Comparison of ENCODE assay signal across 10 mouse cellular contexts in genomic region chr17:30232698-30233097, GRCm38 (mm10).
DNase-seq lines count a peak whose midpoint lies in the region; ATAC-seq and TF ChIP-seq lines count a peak whose summit lies in the region.
"Had no signal": no experiment of that assay in that cellular context is flagged by ENCODE, and none has a peak within 500 bp of the region (broad histone marks: within the 10 kb centered on the region; RNA-seq: fewer than 3 reads in every experiment).

No protein-coding gene starts in this region.

- DNase-seq in forebrain, embryonic 10.5 days (ENCODE audit: extremely low spot score, low spot score): peak; percentile 35
- DNase-seq in forebrain, embryonic 11.5 days (ENCODE audit: low spot score): no peak
- no peak for DNase-seq in liver, embryonic 14.5 days (ENCODE audit: low read depth in 3 of 3, low spot score in 3 of 3)
- DNase-seq in liver, embryonic 11.5 days (ENCODE audit: low spot score): no peak
- peak; percentile 57 for DNase-seq in embryo, embryonic 10 days (ENCODE audit: low spot score)
- DNase-seq: cerebellum, postnatal 36 days had no signal

- no peaks in the 10 kb centered on the region for H3K9me3 ChIP-seq in forebrain, embryonic 10.5 days
- H3K9me3 ChIP-seq in forebrain, embryonic 11.5 days (ENCODE audit: control insufficient read depth, low read length): no peaks in the 10 kb centered on the region
- no peaks in the 10 kb centered on the region for H3K9me3 ChIP-seq in liver, embryonic 14.5 days (ENCODE audit: control insufficient read depth, low read length)
- H3K9me3 ChIP-seq in liver, embryonic 11.5 days (ENCODE audit: control insufficient read depth, low read length): no peaks in the 10 kb centered on the region
- no peaks in the 10 kb centered on the region for H3K9me3 ChIP-seq in midbrain, embryonic 13.5 days

- no peak overlapping the region for H3K4me2 ChIP-seq in forebrain, embryonic 11.5 days (ENCODE audit: low read depth, low read length, severe bottlenecking)
- H3K4me2 ChIP-seq in liver, embryonic 14.5 days (ENCODE audit: low read depth): no peak overlapping the region
- H3K4me2 ChIP-seq in liver, embryonic 11.5 days: no peak overlapping the region
- no peak overlapping the region for H3K4me2 ChIP-seq in midbrain, embryonic 13.5 days (replicated peaks)

- no peak overlapping the region; the same call in 1 of the 2 replicates for H3K9ac ChIP-seq in forebrain, embryonic 11.5 days (ENCODE audit: low read length)
- H3K9ac ChIP-seq in liver, embryonic 14.5 days (replicated peaks): no peak overlapping the region
- no peak overlapping the region for H3K9ac ChIP-seq in liver, embryonic 11.5 days (ENCODE audit: low read depth, low read length)
- H3K9ac ChIP-seq in midbrain, embryonic 13.5 days (replicated peaks): no peak overlapping the region

- TF ChIP-seq EP300 in liver, embryonic 14.5 days (IDR thresholded peaks at IDR 0.05; ENCODE audit: low read depth): no peak

- H3K4me3 ChIP-seq in forebrain, embryonic 10.5 days: no peak overlapping the region
- no peak overlapping the region for H3K4me3 ChIP-seq in forebrain, embryonic 11.5 days (ENCODE audit: low read depth, low read length)
- H3K4me3 ChIP-seq in liver, embryonic 14.5 days (ENCODE audit: insufficient read depth in 1 of 2, low read depth in 2 of 2, low read length in 2 of 2): no peak overlapping the region
- no peak overlapping the region for H3K4me3 ChIP-seq in liver, embryonic 11.5 days (ENCODE audit: low read depth, low read length)
- H3K4me3 ChIP-seq in midbrain, embryonic 13.5 days (replicated peaks): no peak overlapping the region
- H3K4me3 ChIP-seq: megakaryocyte, embryonic 14.5 days had no signal

- no peaks in the 10 kb centered on the region; the same call in 1 of the 2 replicates for H3K36me3 ChIP-seq in forebrain, embryonic 10.5 days (replicated peaks)
- no peaks in the 10 kb centered on the region for H3K36me3 ChIP-seq in forebrain, embryonic 11.5 days (ENCODE audit: control insufficient read depth, insufficient read depth, low read length)
- no peaks in the 10 kb centered on the region for H3K36me3 ChIP-seq in liver, embryonic 14.5 days (replicated peaks; ENCODE audit: control insufficient read depth, insufficient read depth, low read depth)
- H3K36me3 ChIP-seq in liver, embryonic 11.5 days (ENCODE audit: control insufficient read depth, insufficient read depth, low read length): no peaks in the 10 kb centered on the region
- H3K36me3 ChIP-seq in midbrain, embryonic 13.5 days: no peaks in the 10 kb centered on the region

- no peak for ATAC-seq in forebrain, embryonic 11.5 days (replicated peaks; ENCODE audit: low FRiP score)
- ATAC-seq in liver, embryonic 14.5 days (ENCODE audit: insufficient read depth): no peak
- ATAC-seq in liver, embryonic 11.5 days (replicated peaks; ENCODE audit: low FRiP score): no peak
- ATAC-seq in midbrain, embryonic 13.5 days: peak; percentile 61; the same call in 1 of the 2 replicates
- ATAC-seq in erythroid progenitor cell, adult 5-6 weeks (replicated peaks; ENCODE audit: low FRiP score, poor library complexity, severe bottlenecking): no peak
- ATAC-seq in activated CD4-positive, CD25-positive, alpha-beta regulatory T cell, adult 4 months: no peak

- H3K27ac ChIP-seq in forebrain, embryonic 10.5 days: no peak overlapping the region
- H3K27ac ChIP-seq in forebrain, embryonic 11.5 days (ENCODE audit: low read depth, low read length): no peak overlapping the region
- H3K27ac ChIP-seq in liver, embryonic 14.5 days: no peak overlapping the region
- H3K27ac ChIP-seq in liver, embryonic 11.5 days (ENCODE audit: low read depth, low read length): no peak overlapping the region
- H3K27ac ChIP-seq in midbrain, embryonic 13.5 days: peak overlapping the region; percentile 55; the same call in 1 of the 2 replicates

- H3K4me1 ChIP-seq in forebrain, embryonic 10.5 days: peaks cover 12% of the 10 kb centered on the region; the same call in 1 of the 2 replicates
- H3K4me1 ChIP-seq in forebrain, embryonic 11.5 days (replicated peaks; ENCODE audit: control insufficient read depth, insufficient read depth, low read length): no peaks in the 10 kb centered on the region
- H3K4me1 ChIP-seq in liver, embryonic 14.5 days (replicated peaks; ENCODE audit: control insufficient read depth in 2 of 2, insufficient read depth in 2 of 2, low read length in 1 of 2): no peaks in the 10 kb centered on the region
- 0 out of 2 replicates have a peak, but pooled peaks cover 3% of the 10 kb centered on the region for H3K4me1 ChIP-seq in liver, embryonic 11.5 days (replicated peaks; ENCODE audit: control insufficient read depth, insufficient read depth, low read length)
- peaks cover 55% of the 10 kb centered on the region for H3K4me1 ChIP-seq in midbrain, embryonic 13.5 days (replicated peaks)

- 47% methylated on average over 4 of the region's 4 CpGs for WGBS in forebrain, embryonic 10.5 days
- 46% methylated on average over 4 of the region's 4 CpGs for WGBS in forebrain, embryonic 11.5 days
- WGBS in liver, embryonic 14.5 days (ENCODE audit: insufficient replicate concordance): 49% methylated on average over 4 of the region's 4 CpGs
- WGBS in liver, embryonic 11.5 days: 62% methylated on average over 4 of the region's 4 CpGs
- 41% methylated on average over 4 of the region's 4 CpGs for WGBS in midbrain, embryonic 13.5 days

- no peaks in the 10 kb centered on the region for H3K27me3 ChIP-seq in forebrain, embryonic 10.5 days (ENCODE audit: poor library complexity, severe bottlenecking)
- no peaks in the 10 kb centered on the region for H3K27me3 ChIP-seq in forebrain, embryonic 11.5 days (ENCODE audit: control insufficient read depth, insufficient read depth, low read length)
- H3K27me3 ChIP-seq in liver, embryonic 14.5 days (ENCODE audit: control insufficient read depth, insufficient read depth, low read length): no peaks in the 10 kb centered on the region
- H3K27me3 ChIP-seq in liver, embryonic 11.5 days (replicated peaks; ENCODE audit: control insufficient read depth, insufficient read depth, low read length): no peaks in the 10 kb centered on the region
- H3K27me3 ChIP-seq in midbrain, embryonic 13.5 days: no peaks in the 10 kb centered on the region
- H3K27me3 ChIP-seq: megakaryocyte, embryonic 14.5 days had no signal

- peak; percentile 37; the same call in 1 of the 2 replicates for TF ChIP-seq CTCF in liver, embryonic 14.5 days (IDR thresholded peaks at IDR 0.05; ENCODE audit: low read depth)

Comparison
In these comparisons a context has a peak if more than half of its experiments do, and no peak if none do; other contexts are left out.
1. DNase-seq: peak in forebrain, embryonic 10.5 days (single experiment) and embryo, embryonic 10 days (single experiment); none in forebrain, embryonic 11.5 days (single experiment), liver, embryonic 14.5 days (0 of 3) and liver, embryonic 11.5 days (single experiment).